Mouse (Mus musculus) embryonic facial prominence, embryonic 15.5 days (tissue): ENCODE measurements around the gene Ddx60. TPM values are rescaled to one million over a fixed set of nuclear protein-coding genes. Genes with fewer than 3 reads are reported as not detected.

ENCODE experiments used
- ATAC-seq: fragments of 200-750 bp; cut with Nextera tagmentation; 2 replicates; pipeline ENCODE4 v1.8.0; 2017; ENCODE audit warnings: low read depth, moderate TSS enrichment; ENCODE audit not compliant: insufficient number of reproducible peaks, low FRiP score, low TSS enrichment
- H3K27ac ChIP-seq: fragments of 300-500 bp; sonication (generic); replicated peaks from 2 replicates; pipeline ENCODE4 v1.5.1; 2015; ENCODE audit warnings: mild to moderate bottlenecking, inconsistent platforms
- H3K27me3 ChIP-seq: fragments of 300-500 bp; sonication (generic); 2 replicates; pipeline ENCODE4 v1.6.1; 2015; ENCODE audit warnings: inconsistent platforms
- H3K36me3 ChIP-seq: fragments of 300-500 bp; sonication (generic); 2 replicates; pipeline ENCODE4 v1.6.1; 2015; ENCODE audit warnings: mild to moderate bottlenecking, inconsistent platforms
- H3K4me1 ChIP-seq: fragments of 300-500 bp; sonication (generic); 2 replicates; pipeline ENCODE4 v1.6.1; 2015; ENCODE audit warnings: inconsistent platforms
- H3K4me2 ChIP-seq: fragments of 300-500 bp; sonication (generic); replicated peaks from 2 replicates; pipeline ENCODE4 v1.6.1; 2015; ENCODE audit warnings: mild to moderate bottlenecking, inconsistent platforms
- H3K4me3 ChIP-seq: fragments of 300-500 bp; sonication (generic); replicated peaks from 2 replicates; pipeline ENCODE4 v1.5.1; 2015; ENCODE audit warnings: mild to moderate bottlenecking, inconsistent platforms
- H3K9ac ChIP-seq: fragments of 300-500 bp; sonication (generic); 2 replicates; pipeline ENCODE4 v1.6.1; 2015; ENCODE audit warnings: inconsistent platforms
- H3K9me3 ChIP-seq: fragments of 300-500 bp; sonication (generic); replicated peaks from 2 replicates; pipeline ENCODE4 v1.6.1; 2016; ENCODE audit warnings: inconsistent platforms
- WGBS: fragments of 180-500 bp; shearing (Covaris S2); methylation state at CpG from one replicate; pipeline ENCODE4 v1.1.7; 2015; 5-methylcytosine and 5-hydroxymethylcytosine counted together
- polyA plus RNA-seq: library from polyadenylated mRNA; unstranded; fragments of >200 nt; fragmentation: Nextera tagmentation; extraction: Ambion mirVana; gene quantifications from 2 replicates; pipeline ENCODE4 v1.2.1, GENCODE M21; 2015

Gene Ddx60
- 0.84 and 1.6 TPM in 2 replicates for polyA plus RNA-seq

DNA sequence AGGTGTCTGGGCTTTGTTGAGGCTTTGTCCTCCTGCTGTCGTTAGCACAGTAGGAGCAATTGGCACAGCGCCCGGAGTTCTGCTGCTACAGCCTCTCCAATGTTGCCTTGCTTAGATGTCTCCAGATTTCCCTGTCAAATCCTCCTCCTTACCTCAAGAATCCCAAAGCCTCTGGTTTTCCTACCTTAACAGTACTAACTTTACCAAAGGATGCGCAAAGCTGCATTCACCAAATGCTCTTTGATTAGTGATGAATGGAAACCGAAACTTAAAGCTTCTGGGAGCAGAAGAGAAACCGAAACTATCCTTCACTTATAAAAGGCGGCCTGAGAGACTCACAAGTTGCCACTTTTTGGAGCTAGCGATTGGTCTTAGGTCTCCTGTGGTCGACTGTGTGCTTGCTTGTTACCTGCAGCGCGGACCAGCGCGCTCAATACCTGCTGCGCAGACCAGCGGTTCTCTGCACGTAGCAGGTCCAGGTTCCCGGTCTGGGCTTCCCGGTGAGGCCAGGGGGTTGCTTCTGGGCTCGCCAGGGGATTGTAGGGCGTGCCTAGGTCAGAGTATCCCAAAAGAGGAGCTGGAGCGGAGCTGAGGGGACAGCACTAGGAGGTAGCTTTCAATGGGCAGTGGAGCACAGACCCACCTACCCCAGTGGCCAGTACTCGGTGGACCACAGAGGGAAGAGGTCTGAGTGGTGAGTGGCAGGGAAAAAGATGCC is at the start of gene Ddx60:
Ddx60 (plus strand) TSS at position 311 of the 718 bp plus-strand sequence.
- no peak within 1 kb of the TSS for H3K27ac ChIP-seq
- H3K36me3 ChIP-seq: no peaks in the 10 kb centered on the region
- WGBS: 11% methylated on average over 22 of the region's 22 CpGs
- H3K9me3 ChIP-seq: no peaks in the 10 kb centered on the region
- peak within 1 kb of the TSS; percentile 42; the same call in 1 of the 2 replicates for H3K9ac ChIP-seq
- peak; percentile 34; the same call in 1 of the 2 replicates for ATAC-seq
- H3K4me3 ChIP-seq: peak within 1 kb of the TSS; percentile 54
- H3K4me2 ChIP-seq: peak within 1 kb of the TSS; percentile 61
- no peaks in the 10 kb centered on the region for H3K4me1 ChIP-seq
- no peaks in the 10 kb centered on the region for H3K27me3 ChIP-seq

DNA sequence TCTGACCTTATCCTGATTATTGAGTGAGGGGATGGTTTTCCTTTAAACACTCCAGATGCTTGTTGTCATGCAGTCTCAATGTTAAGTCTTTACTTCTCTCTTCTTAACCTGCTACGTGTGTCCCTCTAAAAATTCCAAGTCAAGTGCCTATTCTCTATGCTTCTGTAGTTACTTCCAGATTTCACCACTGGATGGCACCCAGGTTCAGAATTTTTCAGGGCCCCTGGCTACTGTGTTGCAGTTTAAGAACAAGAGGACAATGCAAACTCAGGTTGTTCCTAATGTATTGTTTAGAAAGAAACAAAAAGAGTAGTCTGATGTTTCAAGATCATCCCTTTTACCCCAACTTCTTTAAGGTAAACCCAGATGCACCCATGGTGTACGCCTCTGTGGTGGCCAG is 33.8 kb upstream of the Ddx60 start:
- Histone ChIP-seq H3K9ac (no peak overlapping the region), H3K36me3 (no peaks in the 10 kb centered on the region), H3K9me3 (no peaks in the 10 kb centered on the region), H3K4me3 (no peak overlapping the region), H3K27ac (no peak overlapping the region), H3K4me2 (no peak overlapping the region), H3K27me3 (no peaks in the 10 kb centered on the region), H3K4me1 (no peaks in the 10 kb centered on the region)
- 51% methylated on average over 2 of the region's 2 CpGs for WGBS
- no peak for ATAC-seq

DNA sequence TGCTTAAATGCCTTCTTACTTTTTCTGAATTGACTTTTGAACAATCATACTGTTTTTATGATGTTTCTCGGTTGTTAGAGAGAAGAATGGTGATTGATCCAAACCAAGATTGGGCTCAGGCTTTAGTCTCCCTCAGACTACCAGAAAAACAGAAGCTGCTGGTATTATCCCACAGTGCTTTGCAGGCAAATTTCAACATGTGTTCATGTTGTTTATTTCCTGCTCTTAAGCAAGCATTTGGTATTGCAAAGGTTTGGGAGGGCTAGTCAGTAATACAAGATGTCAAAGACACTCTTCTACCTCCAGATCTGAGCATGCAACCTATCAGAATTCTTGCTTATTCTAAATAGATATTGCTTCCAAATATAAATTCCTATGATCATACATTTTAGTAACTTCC is 31.1 kb upstream of the Ddx60 start:
- no peak overlapping the region for H3K9ac ChIP-seq
- no peak overlapping the region for H3K4me2 ChIP-seq
- no peak overlapping the region for H3K4me3 ChIP-seq
- 76% methylated on average over 1 of the region's 1 CpGs for WGBS
- no peaks in the 10 kb centered on the region for H3K4me1 ChIP-seq
- H3K27ac ChIP-seq: no peak overlapping the region
- H3K9me3 ChIP-seq: no peaks in the 10 kb centered on the region
- no peaks in the 10 kb centered on the region for H3K36me3 ChIP-seq
- ATAC-seq: no peak
- no peaks in the 10 kb centered on the region for H3K27me3 ChIP-seq

DNA sequence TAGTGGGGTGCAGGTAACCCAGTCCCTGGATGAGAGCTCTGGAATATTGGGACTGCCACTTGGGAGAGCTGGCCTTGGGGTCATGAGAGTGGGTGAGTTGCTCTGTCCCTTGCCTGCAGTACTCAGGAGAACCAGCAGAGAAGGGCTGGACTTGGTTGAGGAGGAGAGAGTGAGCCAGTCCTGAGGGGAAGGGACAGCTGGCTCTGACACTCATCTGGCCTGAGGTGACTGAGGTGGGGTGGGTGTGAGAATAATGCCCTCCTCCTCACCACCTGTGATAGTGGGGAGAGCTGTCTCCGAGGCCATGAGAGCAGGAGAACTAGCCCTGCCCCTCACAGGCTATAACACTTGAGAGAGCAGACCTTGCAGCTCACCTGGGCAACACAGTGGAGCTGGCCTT is 30.5 kb upstream of the Ddx60 start:
- WGBS: 64% methylated on average over 1 of the region's 1 CpGs
- Histone ChIP-seq H3K27me3 (no peaks in the 10 kb centered on the region), H3K27ac (no peak overlapping the region), H3K9me3 (no peaks in the 10 kb centered on the region), H3K4me3 (no peak overlapping the region), H3K4me2 (no peak overlapping the region), H3K4me1 (no peaks in the 10 kb centered on the region), H3K9ac (no peak overlapping the region), H3K36me3 (no peaks in the 10 kb centered on the region)
- ATAC-seq: no peak

DNA sequence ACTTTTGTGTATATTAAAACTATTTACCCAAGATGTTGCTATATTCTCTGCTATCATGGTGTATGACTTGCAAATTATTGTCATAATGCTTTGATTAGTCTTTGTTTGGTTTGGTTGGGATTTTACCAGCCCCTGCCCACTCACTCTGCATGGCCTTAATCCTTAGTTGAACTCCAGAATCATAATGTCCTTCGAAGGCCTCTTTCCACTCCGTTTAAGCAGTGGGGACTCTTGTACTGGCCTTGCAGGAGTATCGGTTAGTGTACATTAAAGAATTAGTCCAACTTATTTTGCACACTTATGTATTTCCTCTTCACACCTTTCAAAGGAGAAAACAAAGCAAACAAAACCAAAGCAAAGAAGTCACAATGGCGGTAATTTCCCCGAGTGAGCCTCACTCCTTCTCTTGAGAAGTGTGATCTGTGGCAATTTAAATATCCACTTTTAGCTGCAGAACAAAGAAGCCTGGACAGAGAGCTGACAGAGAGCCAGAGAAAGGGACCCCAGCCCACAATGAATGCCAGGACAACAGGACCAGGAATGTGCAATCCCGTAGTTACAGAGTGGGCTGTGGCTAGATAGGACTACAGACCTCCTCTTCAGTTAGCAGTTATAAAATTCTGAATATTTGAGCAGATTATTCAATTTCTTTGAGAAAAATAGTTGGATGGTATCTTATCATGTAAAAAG is 26.7 kb upstream of the Ddx60 start:
- Histone ChIP-seq H3K9me3 (no peaks in the 10 kb centered on the region), H3K4me1 (no peaks in the 10 kb centered on the region), H3K9ac (no peak overlapping the region), H3K4me3 (no peak overlapping the region), H3K36me3 (no peaks in the 10 kb centered on the region), H3K27me3 (no peaks in the 10 kb centered on the region), H3K4me2 (no peak overlapping the region), H3K27ac (no peak overlapping the region)
- no peak for ATAC-seq
- whole genome bisulfite sequencing: 69% methylated on average over 6 of the region's 6 CpGs

DNA sequence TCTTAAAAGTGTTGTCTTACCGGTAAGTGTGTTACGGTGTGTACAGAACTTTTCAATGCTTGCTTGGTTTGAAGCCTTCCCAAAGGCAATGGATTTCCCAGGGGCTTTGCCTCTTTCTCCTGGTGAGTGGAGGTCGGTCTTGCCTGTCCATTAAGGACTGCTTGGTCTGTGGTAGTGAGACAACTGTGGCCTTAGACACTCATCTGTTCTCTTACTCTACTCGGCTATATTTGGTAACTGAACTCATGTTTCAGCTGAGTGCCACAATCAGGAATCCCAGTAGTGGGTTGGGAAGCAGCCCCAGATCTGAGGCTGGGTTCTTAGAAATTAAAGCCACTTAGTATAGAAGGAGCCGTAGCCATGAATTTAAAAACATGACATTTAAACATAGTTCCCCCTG is 25.4 kb upstream of the Ddx60 start, which contains the start of gene Palld:
Palld (minus strand) TSS at position 170 of the 400 bp plus-strand sequence.
- H3K9me3 ChIP-seq: no peaks in the 10 kb centered on the region
- WGBS: 60% methylated on average over 5 of the region's 5 CpGs
- H3K36me3 ChIP-seq: no peaks in the 10 kb centered on the region
- peak; percentile 54; the same call in 1 of the 2 replicates for ATAC-seq
- no peak within 1 kb of the TSS for H3K9ac ChIP-seq
- no peak within 1 kb of the TSS for H3K27ac ChIP-seq
- H3K4me1 ChIP-seq: no peaks in the 10 kb centered on the region
- H3K4me3 ChIP-seq: no peak within 1 kb of the TSS
- no peaks in the 10 kb centered on the region for H3K27me3 ChIP-seq
- H3K4me2 ChIP-seq: no peak within 1 kb of the TSS

DNA sequence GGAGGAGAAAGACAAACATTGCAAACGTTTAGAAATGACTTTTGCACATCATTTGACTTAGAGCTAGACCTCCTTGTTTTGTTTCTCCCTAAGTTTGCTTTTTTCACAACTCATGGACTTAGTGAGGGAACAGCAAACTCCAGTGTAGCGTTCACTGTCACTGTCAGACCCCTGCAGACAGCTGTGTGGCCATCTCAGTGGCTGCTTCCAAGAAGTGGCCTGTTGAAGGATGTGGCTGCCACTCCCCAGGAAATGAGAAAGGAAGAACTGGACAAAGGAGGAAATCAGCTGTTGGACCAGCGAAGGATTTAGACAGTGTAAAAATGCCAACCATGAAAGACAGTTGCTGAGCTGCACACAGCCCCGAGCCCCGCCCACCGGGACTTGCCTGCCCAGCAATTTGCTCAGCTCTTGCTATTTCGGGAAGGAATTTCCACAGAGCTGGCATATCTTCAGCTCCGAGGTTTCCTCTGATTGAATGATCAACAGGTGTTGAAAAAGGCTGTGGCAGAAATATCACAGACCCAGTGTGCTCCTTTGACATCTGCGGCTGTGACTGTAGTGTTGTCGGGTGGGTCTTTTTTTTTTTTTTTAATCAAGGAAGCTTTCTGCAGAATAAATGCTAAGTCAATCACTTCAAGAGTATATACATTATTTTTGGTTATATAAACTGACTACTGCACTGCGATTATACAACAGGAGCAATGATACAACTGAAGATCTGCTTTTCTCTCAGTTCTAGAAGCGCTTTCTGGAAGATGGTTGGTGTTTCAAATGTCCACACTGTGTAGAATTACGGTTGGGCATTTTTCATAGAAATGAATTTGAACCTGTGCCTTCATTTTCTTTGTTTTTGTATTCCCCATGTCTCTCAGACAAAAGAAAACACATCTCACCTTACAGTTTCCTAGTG is 19.3 kb upstream of the Ddx60 start:
- ATAC-seq: peak; percentile 60
- H3K4me1 ChIP-seq: no peaks in the 10 kb centered on the region
- no peaks in the 10 kb centered on the region for H3K9me3 ChIP-seq
- no peaks in the 10 kb centered on the region for H3K36me3 ChIP-seq
- H3K9ac ChIP-seq: no peak overlapping the region
- 45% methylated on average over 13 of the region's 13 CpGs for WGBS
- no peak overlapping the region for H3K4me2 ChIP-seq
- H3K27ac ChIP-seq: 0 out of 2 replicates have a peak overlapping the region, but pooled peaks have one; percentile 39
- no peak overlapping the region for H3K4me3 ChIP-seq
- no peaks in the 10 kb centered on the region for H3K27me3 ChIP-seq

DNA sequence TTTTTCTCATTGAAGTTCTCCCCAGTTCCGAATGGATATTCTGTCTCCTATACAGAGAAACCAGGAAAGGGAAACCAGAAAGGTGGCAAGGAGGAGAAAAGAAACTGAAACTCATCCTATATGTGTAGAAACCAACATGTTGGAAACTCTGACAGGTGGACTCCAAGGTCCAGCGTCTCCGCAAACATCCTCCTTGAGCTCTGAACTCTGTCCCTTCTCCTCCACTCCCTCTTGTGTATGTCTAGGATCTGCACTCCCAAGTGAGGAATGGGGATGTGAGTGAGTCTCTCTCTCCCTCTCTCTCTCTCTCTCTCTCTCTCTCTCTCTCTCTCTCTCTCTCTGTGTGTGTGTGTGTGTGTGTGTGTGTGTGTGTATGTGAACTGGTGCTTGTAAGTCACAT is 18.6 kb upstream of the Ddx60 start:
- no peaks in the 10 kb centered on the region for H3K27me3 ChIP-seq
- no peaks in the 10 kb centered on the region for H3K9me3 ChIP-seq
- no peak overlapping the region for H3K4me3 ChIP-seq
- H3K36me3 ChIP-seq: no peaks in the 10 kb centered on the region
- no peak overlapping the region for H3K4me2 ChIP-seq
- no peaks in the 10 kb centered on the region for H3K4me1 ChIP-seq
- no peak overlapping the region for H3K27ac ChIP-seq
- WGBS: 82% methylated on average over 3 of the region's 3 CpGs
- no peak overlapping the region for H3K9ac ChIP-seq
- ATAC-seq: no peak

DNA sequence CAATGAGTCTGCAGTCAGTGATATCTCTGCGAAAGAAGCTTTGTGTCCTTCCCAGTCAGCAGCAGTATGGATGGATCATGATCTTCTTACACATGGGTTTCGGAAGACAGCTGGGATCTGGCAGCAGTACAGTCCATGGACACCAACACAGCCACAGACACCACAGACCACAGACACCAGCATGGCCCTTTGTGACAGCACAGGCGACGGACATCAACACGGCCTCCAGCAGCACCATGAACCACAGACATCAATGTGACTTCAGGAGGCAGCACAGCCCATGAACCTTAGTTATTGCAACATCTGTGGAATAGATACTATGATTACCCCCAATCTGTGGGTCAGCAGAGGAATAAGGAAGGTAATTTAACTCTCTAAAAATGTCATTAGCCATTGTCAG is 15.1 kb upstream of the Ddx60 start:
- H3K9me3 ChIP-seq: no peaks in the 10 kb centered on the region
- no peak overlapping the region for H3K4me2 ChIP-seq
- H3K27ac ChIP-seq: no peak overlapping the region
- 88% methylated on average over 5 of the region's 5 CpGs for WGBS
- no peaks in the 10 kb centered on the region for H3K27me3 ChIP-seq
- H3K9ac ChIP-seq: no peak overlapping the region
- no peak overlapping the region for H3K4me3 ChIP-seq
- H3K4me1 ChIP-seq: no peaks in the 10 kb centered on the region
- ATAC-seq: no peak
- no peaks in the 10 kb centered on the region for H3K36me3 ChIP-seq

DNA sequence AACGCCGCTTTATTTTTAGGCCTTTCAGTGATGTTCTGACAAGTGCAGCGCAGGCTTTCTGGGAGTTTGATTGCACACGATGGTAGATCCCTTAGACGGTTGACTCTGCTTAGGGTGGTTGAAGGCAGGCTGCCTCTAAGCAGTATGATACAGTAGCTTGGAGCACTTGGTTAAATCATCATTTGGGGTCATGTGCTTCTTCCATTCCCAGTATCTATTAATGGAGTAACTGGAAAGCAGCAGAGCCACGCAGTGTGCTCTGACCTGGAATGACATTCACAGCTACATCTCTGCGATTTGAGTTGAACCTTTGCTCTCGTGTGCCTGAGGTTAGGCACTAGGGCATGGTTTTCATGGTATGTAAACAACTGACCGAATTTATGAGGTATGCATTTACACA is 13.9 kb upstream of the Ddx60 start:
- Histone ChIP-seq H3K4me3 (no peak overlapping the region), H3K4me2 (no peak overlapping the region), H3K27ac (no peak overlapping the region), H3K27me3 (no peaks in the 10 kb centered on the region), H3K9me3 (no peaks in the 10 kb centered on the region), H3K9ac (no peak overlapping the region), H3K4me1 (no peaks in the 10 kb centered on the region), H3K36me3 (no peaks in the 10 kb centered on the region)
- no peak for ATAC-seq
- 79% methylated on average over 9 of the region's 9 CpGs for WGBS

DNA sequence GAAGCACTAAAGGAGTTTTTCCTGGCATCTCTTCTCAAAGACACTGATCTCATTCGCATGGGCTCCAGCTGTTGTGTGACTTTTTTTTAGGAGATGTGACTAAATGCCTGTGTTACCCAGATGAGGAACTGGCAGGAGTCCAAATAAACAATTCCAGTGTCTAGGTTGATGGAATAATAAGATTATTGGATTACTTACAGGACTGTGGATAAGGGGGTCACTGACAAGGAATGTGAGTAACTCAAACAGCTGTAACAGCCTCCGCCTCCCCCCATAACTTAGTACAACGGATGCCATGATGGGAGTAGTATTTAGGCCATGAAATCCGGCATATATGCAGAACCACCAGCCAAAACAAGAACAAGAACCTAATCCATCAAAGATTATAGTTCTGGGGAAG is 10.6 kb upstream of the Ddx60 start:
- WGBS: 48% methylated on average over 4 of the region's 4 CpGs
- no peak overlapping the region for H3K4me2 ChIP-seq

More for the DNA sequence above, 10.6 kb upstream of the Ddx60 start:
- Histone ChIP-seq H3K9ac (no peak overlapping the region), H3K4me3 (no peak overlapping the region), H3K27ac (no peak overlapping the region), H3K36me3 (no peaks in the 10 kb centered on the region), H3K9me3 (no peaks in the 10 kb centered on the region), H3K4me1 (no peaks in the 10 kb centered on the region), H3K27me3 (no peaks in the 10 kb centered on the region)
- no peak for ATAC-seq
